17 mouse cellular contexts compared by ENCODE assay signal in the genomic region with DNA sequence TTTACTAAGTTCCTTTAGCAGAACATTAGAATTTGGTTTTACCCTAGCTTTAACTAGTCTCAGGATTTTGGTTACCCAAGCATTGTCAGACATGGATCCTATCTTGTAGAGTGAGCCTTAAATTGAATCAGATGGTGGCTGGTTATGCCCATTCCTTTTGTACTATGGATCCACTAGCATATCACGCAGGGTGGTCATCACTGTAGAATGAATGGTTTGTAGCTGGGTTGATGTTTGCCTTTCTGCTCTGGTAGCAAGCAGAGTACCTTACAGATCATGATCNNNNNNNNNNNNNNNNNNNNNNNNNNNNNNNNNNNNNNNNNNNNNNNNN. TPM values are rescaled to one million over a fixed set of nuclear protein-coding genes. Genes with fewer than 3 reads are reported as not detected.
"Had no signal": no experiment of that assay in that cellular context is flagged by ENCODE, and none has a peak within 500 bp of the region (broad histone marks: within the 10 kb centered on the region; RNA-seq: fewer than 3 reads in every experiment).

No protein-coding gene starts in this region.

RNA-seq across cellular contexts. Expression of a gene that starts 29.6 kb away (rescaled TPM):
- polyA plus RNA-seq: frontal cortex, adult 2 months; heart, embryonic 12.5 days; heart, embryonic 14.5 days; heart, embryonic 16.5 days; hindbrain, embryonic 10.5 days; hindbrain, embryonic 13.5 days; hindbrain, embryonic 15.5 days; hindbrain, postnatal 0 days; intestine, embryonic 15.5 days; intestine, postnatal 0 days; kidney, embryonic 14.5 days; kidney, embryonic 16.5 days; limb, embryonic 10.5 days; limb, embryonic 12.5 days; limb, embryonic 14.5 days; liver, embryonic 11.5 days; liver, embryonic 13.5 days had no signal
